8 mouse cellular contexts compared by ENCODE assay signal in genomic region chr15:81845724-81846123, GRCm38 (mm10). TPM values are rescaled to one million over a fixed set of nuclear protein-coding genes. Genes with fewer than 3 reads are reported as not detected.
DNase-seq lines count a peak whose midpoint lies in the region; ATAC-seq and TF ChIP-seq lines count a peak whose summit lies in the region.

No protein-coding gene starts in this region.

- no peak overlapping the region for H3K9ac ChIP-seq in intestine, embryonic 15.5 days
- no peak overlapping the region for H3K9ac ChIP-seq in hindbrain, postnatal 0 days (replicated peaks; ENCODE audit: low read length)

- H3K27ac ChIP-seq in left cerebral cortex, adult 2 months = peak overlapping the region; percentile 8; the same call in 1 of the 2 replicates
- H3K27ac ChIP-seq in intestine, embryonic 15.5 days = peak overlapping the region; percentile 49; the same call in 1 of the 2 replicates
- no peak overlapping the region for H3K27ac ChIP-seq in hindbrain, postnatal 0 days

- H3K36me3 ChIP-seq in intestine, embryonic 15.5 days = peaks cover 14% of the 10 kb centered on the region
- peaks cover 19% of the 10 kb centered on the region for H3K36me3 ChIP-seq in hindbrain, postnatal 0 days (ENCODE audit: insufficient read depth, low read length)

- peak; percentile 93 for ATAC-seq in intestine, embryonic 15.5 days
- no peak for ATAC-seq in hindbrain, postnatal 0 days

- no peaks in the 10 kb centered on the region for H3K9me3 ChIP-seq in intestine, embryonic 15.5 days
- no peaks in the 10 kb centered on the region for H3K9me3 ChIP-seq in hindbrain, postnatal 0 days (ENCODE audit: low read length)

- no peak overlapping the region for H3K4me3 ChIP-seq in left cerebral cortex, adult 2 months
- H3K4me3 ChIP-seq in intestine, embryonic 15.5 days (replicated peaks) = no peak overlapping the region
- H3K4me3 ChIP-seq in hindbrain, postnatal 0 days (ENCODE audit: low read length) = no peak overlapping the region

- intact Hi-C loops in left cerebral cortex, adult 2 months (cut with DNase I) = no loop called here

- DNase-seq in left cerebral cortex, adult 2 months (ENCODE audit: extremely low spot score in 1 of 2, low spot score in 2 of 2) = no peak
- DNase-seq in left cerebral cortex, adult 9 months (ENCODE audit: low spot score in 2 of 2) = no peak
- peak; percentile 91 for DNase-seq in adrenal gland, postnatal 10 days
- DNase-seq in lung, postnatal 4 days = peak; percentile 47 to 56
- DNase-seq in layer of hippocampus, postnatal 14 days (ENCODE audit: low spot score in 2 of 2) = no peak
- DNase-seq in hindbrain, postnatal 0 days (ENCODE audit: low spot score) = no peak
- DNase-seq in retina, embryonic 14.5 days (ENCODE audit: low spot score) = no peak

- 25% methylated on average over 4 of the region's 4 CpGs for WGBS in intestine, embryonic 15.5 days
- WGBS in hindbrain, postnatal 0 days = 42% methylated on average over 4 of the region's 4 CpGs

- TF ChIP-seq CTCF in left cerebral cortex, adult 2 months (IDR thresholded peaks at IDR 0.05) = no peak
- TF ChIP-seq CTCF in hindbrain, postnatal 0 days (IDR thresholded peaks at IDR 0.05; ENCODE audit: low read depth) = no peak

- no peaks in the 10 kb centered on the region; the same call in 1 of the 2 replicates for H3K4me1 ChIP-seq in intestine, embryonic 15.5 days (replicated peaks)
- H3K4me1 ChIP-seq in hindbrain, postnatal 0 days (ENCODE audit: insufficient read depth, low read length) = no peaks in the 10 kb centered on the region

- H3K27me3 ChIP-seq in intestine, embryonic 15.5 days (replicated peaks) = no peaks in the 10 kb centered on the region
- H3K27me3 ChIP-seq in hindbrain, postnatal 0 days (ENCODE audit: insufficient read depth, low read length) = no peaks in the 10 kb centered on the region

- H3K4me2 ChIP-seq in intestine, embryonic 15.5 days (replicated peaks) = no peak overlapping the region
- no peak overlapping the region for H3K4me2 ChIP-seq in hindbrain, postnatal 0 days (ENCODE audit: low read depth, low read length)

RNA-seq across cellular contexts. Expression of gene Tob2, which starts 12.9 kb away (rescaled TPM):
- total RNA-seq in left cerebral cortex, adult 2 months (2021) = 10 to 100 TPM; 34.8 to 41.4 TPM
- total RNA-seq in adrenal gland, postnatal 10 days (2021) = 100 to 1,000 TPM; 108 to 183 TPM
- polyA plus RNA-seq in intestine, embryonic 15.5 days (2015; fragmentation: Nextera tagmentation; extraction: Ambion mirVana) = 25.9 and 26.0 TPM in 2 replicates
- total RNA-seq in layer of hippocampus, postnatal 14 days (2021) = 10 to 100 TPM; 24.6 to 31.6 TPM
- 12.9 and 13.9 TPM in 2 replicates for total RNA-seq in hindbrain, postnatal 0 days (2014; rRNA removed)
- polyA plus RNA-seq in hindbrain, postnatal 0 days (2015; fragmentation: Nextera tagmentation; extraction: Ambion mirVana) = 14.0 and 14.5 TPM in 2 replicates

RNA-seq across cellular contexts. Expression of gene Phf5a, which starts 26.0 kb away (rescaled TPM):
- total RNA-seq in left cerebral cortex, adult 2 months (2021) = 10 to 100 TPM; 31.1 to 32.8 TPM
- total RNA-seq in adrenal gland, postnatal 10 days (2021) = 10 to 100 TPM; 58.8 to 62.9 TPM
- 120 and 152 TPM in 2 replicates for polyA plus RNA-seq in intestine, embryonic 15.5 days (2015; fragmentation: Nextera tagmentation; extraction: Ambion mirVana)
- total RNA-seq in layer of hippocampus, postnatal 14 days (2021) = 10 to 100 TPM; 31.0 to 39.0 TPM
- total RNA-seq in hindbrain, postnatal 0 days (2014; rRNA removed) = 29.0 and 29.7 TPM in 2 replicates
- polyA plus RNA-seq in hindbrain, postnatal 0 days (2015; fragmentation: Nextera tagmentation; extraction: Ambion mirVana) = 102 and 110 TPM in 2 replicates

RNA-seq across cellular contexts. Expression of gene Aco2, which starts 26.4 kb away (rescaled TPM):
- total RNA-seq in left cerebral cortex, adult 2 months (2021) = 100 to 1,000 TPM; 420 to 427 TPM
- total RNA-seq in adrenal gland, postnatal 10 days (2021) = 1,000 to 10,000 TPM; 2,299 to 2,557 TPM
- 227 and 239 TPM in 2 replicates for polyA plus RNA-seq in intestine, embryonic 15.5 days (2015; fragmentation: Nextera tagmentation; extraction: Ambion mirVana)
- total RNA-seq in layer of hippocampus, postnatal 14 days (2021) = 100 to 1,000 TPM; 481 to 503 TPM
- 536 and 538 TPM in 2 replicates for total RNA-seq in hindbrain, postnatal 0 days (2014; rRNA removed)
- 298 and 299 TPM in 2 replicates for polyA plus RNA-seq in hindbrain, postnatal 0 days (2015; fragmentation: Nextera tagmentation; extraction: Ambion mirVana)

RNA-seq across cellular contexts. Expression of gene Tef, which starts 43.5 kb away (rescaled TPM):
- 100 to 1,000 TPM; 220 to 228 TPM for total RNA-seq in left cerebral cortex, adult 2 months (2021)
- total RNA-seq in adrenal gland, postnatal 10 days (2021) = 10 to 100 TPM; 68.4 to 74.1 TPM
- 15.9 and 17.7 TPM in 2 replicates for polyA plus RNA-seq in intestine, embryonic 15.5 days (2015; fragmentation: Nextera tagmentation; extraction: Ambion mirVana)
- total RNA-seq in layer of hippocampus, postnatal 14 days (2021) = 100 to 1,000 TPM; 184 TPM
- total RNA-seq in hindbrain, postnatal 0 days (2014; rRNA removed) = 62.5 and 64.1 TPM in 2 replicates
- polyA plus RNA-seq in hindbrain, postnatal 0 days (2015; fragmentation: Nextera tagmentation; extraction: Ambion mirVana) = 27.8 and 30.4 TPM in 2 replicates

Comparison
In these comparisons a context has a peak if more than half of its experiments do, and no peak if none do; other contexts are left out.
1. DNase-seq: peak in adrenal gland, postnatal 10 days (single experiment) and lung, postnatal 4 days (2 of 2); none in left cerebral cortex, adult 2 months (0 of 2), left cerebral cortex, adult 9 months (0 of 2), layer of hippocampus, postnatal 14 days (0 of 2), hindbrain, postnatal 0 days (single experiment) and retina, embryonic 14.5 days (single experiment).